Mouse (Mus musculus) stomach, postnatal 0 days (tissue): ENCODE measurements around the gene Rnf24. TPM values are rescaled to one million over a fixed set of nuclear protein-coding genes. Genes with fewer than 3 reads are reported as not detected.

ENCODE experiments used
- ATAC-seq: fragments of 200-750 bp; cut with Nextera tagmentation; 2 replicates; pipeline ENCODE4 v1.8.0; 2017; ENCODE audit not compliant: low FRiP score, low TSS enrichment
- DNase-seq: peaks from one replicate; pipeline ENCODE4 v3.0.0-alpha.2; 2016; ENCODE audit warnings: low spot score
- H3K27ac ChIP-seq: fragments of 300-500 bp; sonication (generic); replicated peaks from 2 replicates; pipeline ENCODE4 v1.5.1; 2014; ENCODE audit warnings: mild to moderate bottlenecking, control low read depth
- H3K27me3 ChIP-seq: fragments of 300-500 bp; sonication (generic); 2 replicates; pipeline ENCODE4 v1.6.1; 2014; ENCODE audit warnings: low read length; ENCODE audit not compliant: control insufficient read depth, insufficient read depth
- H3K36me3 ChIP-seq: fragments of 300-500 bp; sonication (generic); 2 replicates; pipeline ENCODE4 v1.6.1; 2014; ENCODE audit warnings: low read length, mixed read lengths; ENCODE audit not compliant: control insufficient read depth, insufficient read depth
- H3K4me1 ChIP-seq: fragments of 300-500 bp; sonication (generic); replicated peaks from 2 replicates; pipeline ENCODE4 v1.6.1; 2014; ENCODE audit warnings: antibody characterized with exemption; ENCODE audit not compliant: control insufficient read depth, insufficient read depth
- H3K4me2 ChIP-seq: fragments of 300-500 bp; sonication (generic); replicated peaks from 2 replicates; pipeline ENCODE4 v1.6.1; 2014; ENCODE audit warnings: low read depth, mild to moderate bottlenecking, control low read depth, moderate library complexity
- H3K4me3 ChIP-seq: fragments of 300-500 bp; sonication (generic); 2 replicates; pipeline ENCODE4 v1.5.1; 2014; ENCODE audit warnings: low read depth, low read length, control low read depth
- H3K9ac ChIP-seq: fragments of 300-500 bp; sonication (generic); 2 replicates; pipeline ENCODE4 v1.6.1; 2014; ENCODE audit warnings: mild to moderate bottlenecking, low read length, control low read depth, mixed read lengths
- H3K9me3 ChIP-seq: fragments of 300-500 bp; sonication (generic); 2 replicates; pipeline ENCODE4 v1.6.1; 2016; ENCODE audit warnings: low read length; ENCODE audit not compliant: control insufficient read depth
- CTCF ChIP-seq: IDR thresholded peaks from 2 replicates; pipeline ENCODE4 v1.5.1; 2016; ENCODE audit warnings: antibody characterized with exemption, low read depth, mild to moderate bottlenecking, moderate library complexity
- EP300 ChIP-seq: optimal IDR thresholded peaks from 2 replicates; pipeline ENCODE3; 2016; ENCODE audit warnings: antibody characterized with exemption
- WGBS: fragments of 180-500 bp; shearing (Covaris S2); extraction: QIAGEN DNeasy Blood & Tissue Kit; methylation state at CpG from one replicate; pipeline ENCODE4 v1.1.7; 2014; 5-methylcytosine and 5-hydroxymethylcytosine counted together
- polyA plus RNA-seq: library from polyadenylated mRNA; unstranded; fragments of >200 nt; fragmentation: Nextera tagmentation; extraction: Ambion mirVana; gene quantifications from 2 replicates; pipeline ENCODE4 v1.2.1, GENCODE M21; 2015

The Rnf24 gene
- polyA plus RNA-seq, 1 experiment from 2014 or later: 1.3 TPM

DNA sequence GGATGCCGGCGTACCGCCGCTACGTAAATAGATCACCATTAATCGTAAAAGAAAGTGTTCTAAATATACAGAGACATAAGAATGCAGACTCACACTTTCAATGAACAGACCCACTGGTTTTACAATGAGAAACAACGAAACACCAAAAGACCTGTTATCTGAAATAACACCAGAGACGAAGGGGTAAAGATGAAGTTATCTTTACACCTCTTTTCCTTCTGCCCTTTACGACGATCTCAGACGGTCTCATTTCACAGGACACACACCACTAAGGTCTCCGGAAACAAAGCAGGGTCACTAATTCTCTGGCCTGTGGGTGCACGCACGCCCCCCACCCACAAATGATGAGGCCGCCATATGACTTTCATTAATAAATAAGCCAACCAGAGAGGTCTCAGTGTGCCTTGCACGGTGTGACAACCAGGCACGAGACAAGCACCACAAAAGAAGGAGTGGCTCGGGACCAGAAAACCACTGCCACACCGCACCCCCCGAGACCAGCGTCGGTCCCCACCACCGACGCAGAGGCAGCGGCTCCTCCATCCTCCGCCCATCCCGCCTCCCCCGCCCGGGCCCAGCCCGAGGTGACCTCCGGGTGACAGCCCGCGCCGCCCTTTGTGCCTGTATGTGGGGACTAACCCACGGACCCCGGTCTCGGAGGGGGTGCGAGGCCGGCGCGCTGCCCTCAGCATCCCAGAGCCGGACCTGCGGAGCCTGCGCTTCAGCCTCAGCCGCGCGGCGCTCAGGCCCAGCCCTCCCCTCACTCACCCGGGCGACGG lies 535 bp downstream of the Rnf24 start:
- Histone ChIP-seq H3K9ac (peak overlapping the region; percentile 87), H3K9me3 (no peaks in the 10 kb centered on the region), H3K27me3 (no peaks in the 10 kb centered on the region), H3K4me3 (peak overlapping the region; percentile 97), H3K4me1 (no peaks in the 10 kb centered on the region), H3K27ac (peak overlapping the region; percentile 73; the same call in 1 of the 2 replicates), H3K36me3 (no peaks in the 10 kb centered on the region), H3K4me2 (peak overlapping the region; percentile 92)
- no peak for TF ChIP-seq CTCF
- no peak for TF ChIP-seq EP300
- no peak; the same call in 1 of the 2 replicates for ATAC-seq
- under 1% methylated on average over 47 of the region's 51 CpGs for WGBS
- no peak for DNase-seq

DNA sequence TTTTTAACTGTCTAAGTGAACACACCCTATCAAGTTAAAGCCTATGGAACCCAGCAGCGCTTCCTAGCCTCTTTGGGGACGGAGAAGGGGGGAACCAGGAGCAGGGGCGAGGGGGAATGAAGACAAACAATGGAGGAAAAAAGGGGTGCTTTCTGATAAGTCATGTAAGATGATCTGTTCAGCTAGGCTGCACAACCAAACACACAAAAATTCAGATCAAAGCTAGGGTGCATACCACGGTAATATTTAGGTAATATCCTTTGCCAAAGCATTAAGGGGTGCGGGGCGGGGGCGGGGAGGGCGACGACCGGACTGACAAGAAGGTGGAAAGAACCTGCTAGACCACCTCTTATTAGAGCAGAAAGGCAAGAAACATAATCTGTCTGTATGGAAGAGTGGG lies 1.2 kb downstream of the Rnf24 start:
- ATAC-seq (no peak), DNase-seq (no peak)
- no peaks in the 10 kb centered on the region for H3K36me3 ChIP-seq
- H3K4me3 ChIP-seq: peak overlapping the region; percentile 97
- no peaks in the 10 kb centered on the region for H3K9me3 ChIP-seq
- H3K27ac ChIP-seq: no peak overlapping the region
- TF ChIP-seq EP300: no peak
- TF ChIP-seq CTCF: no peak
- peak overlapping the region; percentile 92 for H3K4me2 ChIP-seq
- H3K4me1 ChIP-seq: no peaks in the 10 kb centered on the region
- H3K27me3 ChIP-seq: no peaks in the 10 kb centered on the region
- no peak overlapping the region for H3K9ac ChIP-seq
- WGBS: 27% methylated on average over 10 of the region's 10 CpGs

DNA sequence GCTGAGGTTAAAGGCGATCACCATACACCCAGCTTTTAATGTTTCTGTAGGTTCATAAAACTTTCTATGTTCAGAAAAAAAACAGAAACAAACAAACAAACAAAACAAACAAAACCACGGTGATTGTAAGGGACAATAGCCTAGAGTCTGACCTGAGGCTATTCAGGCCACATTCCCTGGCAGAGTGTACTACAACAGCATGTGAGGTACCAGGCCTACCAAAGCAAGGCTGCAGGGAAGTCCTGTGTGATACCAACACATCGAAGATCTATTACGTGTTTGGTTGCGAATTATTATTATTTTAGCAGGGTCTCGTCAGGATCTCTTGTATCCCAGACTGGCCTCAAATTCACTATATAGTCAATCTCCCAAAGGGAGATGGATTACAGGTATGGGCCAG lies 2.4 kb downstream of the Rnf24 start:
- no peak for ATAC-seq
- no peak for DNase-seq
- no peak overlapping the region for H3K9ac ChIP-seq
- no peaks in the 10 kb centered on the region for H3K9me3 ChIP-seq
- no peaks in the 10 kb centered on the region for H3K36me3 ChIP-seq
- no peak overlapping the region for H3K4me3 ChIP-seq
- no peaks in the 10 kb centered on the region for H3K4me1 ChIP-seq
- no peak overlapping the region for H3K4me2 ChIP-seq
- H3K27ac ChIP-seq: no peak overlapping the region
- WGBS: 83% methylated on average over 6 of the region's 6 CpGs
- H3K27me3 ChIP-seq: no peaks in the 10 kb centered on the region
- TF ChIP-seq EP300 (no peak), CTCF (no peak)

DNA sequence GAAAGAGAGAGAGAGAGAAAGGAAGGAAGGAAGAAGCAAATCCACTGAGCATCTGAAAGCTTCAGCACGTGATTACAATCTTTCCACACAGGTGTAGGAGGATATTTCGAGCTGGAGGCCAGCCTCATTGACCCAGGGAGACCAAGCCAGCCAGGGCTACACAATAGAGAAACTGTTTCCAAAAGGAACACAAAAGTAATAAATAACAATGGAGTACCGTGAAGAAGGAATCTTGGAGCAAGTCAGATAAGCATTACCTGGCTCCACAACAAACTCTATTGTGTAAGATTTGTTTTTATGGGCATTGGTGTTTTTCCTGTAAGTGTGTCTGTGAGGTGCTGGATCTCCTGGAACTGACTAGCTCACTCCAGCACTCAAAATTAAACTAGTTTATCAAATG lies 7.1 kb downstream of the Rnf24 start:
- Histone ChIP-seq H3K4me3 (no peak overlapping the region), H3K27me3 (no peaks in the 10 kb centered on the region), H3K4me1 (no peaks in the 10 kb centered on the region), H3K4me2 (no peak overlapping the region), H3K27ac (no peak overlapping the region), H3K36me3 (no peaks in the 10 kb centered on the region), H3K9ac (no peak overlapping the region), H3K9me3 (no peaks in the 10 kb centered on the region)
- 50% methylated on average over 3 of the region's 3 CpGs for WGBS
- ATAC-seq (no peak), DNase-seq (no peak)
- TF ChIP-seq CTCF: no peak
- TF ChIP-seq EP300: no peak

DNA sequence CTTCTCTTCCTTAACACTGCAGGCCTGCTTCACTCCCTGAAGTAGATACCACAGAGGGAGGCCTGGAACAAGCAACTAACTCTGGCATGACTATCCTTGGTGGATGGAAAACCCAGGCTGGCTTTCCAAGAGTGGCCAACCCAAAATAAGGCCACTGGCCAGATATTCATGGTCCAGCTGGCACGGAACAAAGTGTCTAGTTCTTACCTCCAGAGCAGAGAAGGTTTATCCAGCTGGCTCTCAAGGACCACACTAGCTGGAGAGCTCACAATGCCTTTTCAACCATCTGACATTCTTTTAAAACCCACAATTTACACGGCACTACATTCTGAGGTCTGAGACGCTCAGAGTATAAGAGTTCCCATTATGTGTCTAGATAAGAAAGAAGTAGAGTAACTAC lies 8.2 kb downstream of the Rnf24 start:
- 75% methylated on average over 3 of the region's 3 CpGs for WGBS
- ATAC-seq: no peak

DNA sequence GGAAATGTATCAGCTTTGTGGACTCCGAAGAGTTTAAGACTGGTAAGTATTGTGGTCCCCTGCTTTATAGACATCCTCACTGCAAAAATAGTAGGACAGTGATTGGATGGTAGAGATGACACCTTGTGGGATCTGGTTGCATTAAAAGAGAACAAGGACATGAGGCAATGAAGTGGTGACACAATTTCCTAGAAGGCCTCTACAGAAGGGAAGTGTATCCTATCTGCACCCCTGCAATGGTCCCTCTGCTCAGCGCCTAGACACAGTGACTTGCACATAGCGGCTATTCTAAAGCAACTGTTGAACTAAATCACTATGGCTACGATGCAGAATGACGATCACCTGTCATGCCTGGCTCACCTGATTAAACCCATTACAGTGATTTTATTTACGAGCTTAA lies 15.1 kb downstream of the Rnf24 start:
- H3K27ac ChIP-seq: no peak overlapping the region
- no peak overlapping the region for H3K9ac ChIP-seq
- WGBS: 78% methylated on average over 6 of the region's 6 CpGs
- H3K36me3 ChIP-seq: no peaks in the 10 kb centered on the region
- H3K4me1 ChIP-seq: no peaks in the 10 kb centered on the region
- no peaks in the 10 kb centered on the region for H3K27me3 ChIP-seq
- DNase-seq: no peak
- no peak for ATAC-seq
- H3K4me2 ChIP-seq: no peak overlapping the region
- TF ChIP-seq CTCF (no peak), EP300 (no peak)
- H3K9me3 ChIP-seq: no peaks in the 10 kb centered on the region
- no peak overlapping the region for H3K4me3 ChIP-seq

More for the DNA sequence above, 8.2 kb downstream of the Rnf24 start:
- Histone ChIP-seq H3K9me3 (no peaks in the 10 kb centered on the region), H3K4me1 (no peaks in the 10 kb centered on the region), H3K36me3 (no peaks in the 10 kb centered on the region), H3K9ac (no peak overlapping the region), H3K27ac (no peak overlapping the region), H3K4me2 (no peak overlapping the region), H3K27me3 (no peaks in the 10 kb centered on the region), H3K4me3 (no peak overlapping the region)
- no peak for DNase-seq
- TF ChIP-seq EP300 (no peak), CTCF (no peak)
